Mouse (Mus musculus) G1E (cell line): ENCODE data around the gene Slc16a14.

Source experiments
- CTCF ChIP-seq: IDR thresholded peaks from 2 replicates; pipeline ENCODE4 v1.5.1; 2012; ENCODE audit warnings: low read depth, low read length, inconsistent platforms, mixed read lengths
- GATA2 ChIP-seq: IDR thresholded peaks from 2 replicates; pipeline ENCODE4 v1.6.1; 2012; ENCODE audit warnings: low read depth, low read length, inconsistent platforms, borderline replicate concordance

- TF ChIP-seq CTCF = no peak
- no peak for TF ChIP-seq GATA2
These were observed 66.1 kb downstream of the Slc16a14 start for GRCm38 (mm10) chr1:84868841-84869240.
